Mouse (Mus musculus) cerebellum, adult 9-11 months (tissue): ENCODE results near the gene Arf3.
A peak's percentile ranks its signal among the peaks of the same experiment; 100 is the strongest.

Experiments used
- DNase-seq: peaks from one replicate; pipeline ENCODE4 v3.0.0; 2022

Arf3 gene

GRCm38 (mm10) chr15:98790761-98791160 is 27.7 kb upstream of the Arf3 start:
- no peak for DNase-seq

- DNase-seq: no peak
Measured at GRCm38 (mm10) chr15:98789661-98790535, 26.9 kb upstream of the Arf3 start, which contains the start of gene Wnt1. Gene Wnt1 (plus strand): TSS chr15:98789857.

- DNase-seq: no peak
Measured at GRCm38 (mm10) chr15:98788972-98789660, 26.1 kb upstream of the Arf3 start.

GRCm38 (mm10) chr15:98787930-98788329 is 24.9 kb upstream of the Arf3 start:
- no peak for DNase-seq

- DNase-seq: no peak
Measured at GRCm38 (mm10) chr15:98785744-98786143, 22.7 kb upstream of the Arf3 start.

- no peak for DNase-seq
Measured at GRCm38 (mm10) chr15:98781166-98781565, 18.2 kb upstream of the Arf3 start.

GRCm38 (mm10) chr15:98780573-98780972 is 17.6 kb upstream of the Arf3 start:
- DNase-seq: no peak

GRCm38 (mm10) chr15:98780075-98780474 is 17.1 kb upstream of the Arf3 start:
- no peak for DNase-seq

- DNase-seq: no peak
Measured at GRCm38 (mm10) chr15:98778806-98779205, 15.8 kb upstream of the Arf3 start.

GRCm38 (mm10) chr15:98778191-98778770 is 15.3 kb upstream of the Arf3 start:
- DNase-seq: no peak

- no peak for DNase-seq
Measured at GRCm38 (mm10) chr15:98777762-98778161, 14.7 kb upstream of the Arf3 start, which contains the start of gene Wnt10b. Gene Wnt10b (minus strand): TSS chr15:98778150.

- DNase-seq: no peak
Measured at GRCm38 (mm10) chr15:98777005-98777616, 14.1 kb upstream of the Arf3 start.

- DNase-seq: no peak
Measured at GRCm38 (mm10) chr15:98776280-98777004, 13.4 kb upstream of the Arf3 start.

- DNase-seq: no peak
Measured at GRCm38 (mm10) chr15:98775533-98775932, 12.5 kb upstream of the Arf3 start.

- DNase-seq: no peak
Measured at GRCm38 (mm10) chr15:98774096-98774495, 11.1 kb upstream of the Arf3 start.

- no peak for DNase-seq
Measured at GRCm38 (mm10) chr15:98772511-98773211, 9.6 kb upstream of the Arf3 start.

GRCm38 (mm10) chr15:98771813-98772425 is 8.9 kb upstream of the Arf3 start:
- DNase-seq: no peak

GRCm38 (mm10) chr15:98768259-98768658 is 5.2 kb upstream of the Arf3 start:
- no peak for DNase-seq

GRCm38 (mm10) chr15:98765929-98766328 is 2.9 kb upstream of the Arf3 start:
- no peak for DNase-seq

GRCm38 (mm10) chr15:98762201-98762621 is 803 bp downstream of the Arf3 start:
- DNase-seq: peak; percentile 84

- no peak for DNase-seq
Measured at GRCm38 (mm10) chr15:98754125-98754524, 8.9 kb downstream of the Arf3 start.
